Mouse (Mus musculus) ES-Bruce4 (cell line): ENCODE results near the gene Arhgef19.

ENCODE experiments used
- CTCF ChIP-seq: IDR thresholded peaks from one replicate; pipeline ENCODE4 v1.8.1; 2011; ENCODE audit warnings: low read depth, low read length
- EP300 ChIP-seq: IDR thresholded peaks from 2 replicates; pipeline ENCODE4 v1.6.1; 2011; ENCODE audit warnings: low read depth, low read length; ENCODE audit not compliant: insufficient read depth
- POLR2A ChIP-seq: IDR thresholded peaks from one replicate; pipeline ENCODE4 v1.8.1; 2011; ENCODE audit warnings: low read length; ENCODE audit not compliant: insufficient read depth

- TF ChIP-seq CTCF (no peak), POLR2A (no peak), EP300 (no peak)
Measured at GRCm38 (mm10) chr4:141212892-141213291, 26.4 kb upstream of the Arhgef19 start.
